Mouse (Mus musculus) intestine, postnatal 0 days (tissue): ENCODE results near the gene Cacnb4. TPM values are rescaled to one million over a fixed set of nuclear protein-coding genes. Genes with fewer than 3 reads are reported as not detected.

ENCODE experiments used
- ATAC-seq: fragments of 200-750 bp; cut with Nextera tagmentation; 2 replicates; pipeline ENCODE4 v1.8.0; 2017; ENCODE audit warnings: mild to moderate bottlenecking, moderate TSS enrichment, moderate library complexity
- H3K27ac ChIP-seq: fragments of 300-500 bp; sonication (generic); 2 replicates; pipeline ENCODE4 v1.5.1; 2014; ENCODE audit warnings: mild to moderate bottlenecking, low read depth, low read length, moderate library complexity
- H3K27me3 ChIP-seq: fragments of 300-500 bp; sonication (generic); replicated peaks from 2 replicates; pipeline ENCODE4 v1.6.1; 2014; ENCODE audit warnings: low read length, mixed read lengths; ENCODE audit not compliant: control insufficient read depth, insufficient read depth
- H3K36me3 ChIP-seq: fragments of 300-500 bp; sonication (generic); 2 replicates; pipeline ENCODE4 v1.6.1; 2014; ENCODE audit warnings: mild to moderate bottlenecking, moderate library complexity; ENCODE audit not compliant: control insufficient read depth, insufficient read depth
- H3K4me1 ChIP-seq: fragments of 300-500 bp; sonication (generic); replicated peaks from 2 replicates; pipeline ENCODE4 v1.6.1; 2014; ENCODE audit warnings: antibody characterized with exemption, low read length, mixed read lengths; ENCODE audit not compliant: control insufficient read depth, insufficient read depth
- H3K4me2 ChIP-seq: fragments of 300-500 bp; sonication (generic); replicated peaks from 2 replicates; pipeline ENCODE4 v1.6.1; 2014; ENCODE audit warnings: low read depth, mild to moderate bottlenecking, moderate library complexity
- H3K4me3 ChIP-seq: fragments of 300-500 bp; sonication (generic); 2 replicates; pipeline ENCODE4 v1.5.1; 2014; ENCODE audit warnings: low read depth, low read length
- H3K9ac ChIP-seq: fragments of 300-500 bp; sonication (generic); 2 replicates; pipeline ENCODE4 v1.6.1; 2014; ENCODE audit warnings: mild to moderate bottlenecking, low read depth, low read length
- H3K9me3 ChIP-seq: fragments of 300-500 bp; sonication (generic); 2 replicates; pipeline ENCODE4 v1.6.1; 2016; ENCODE audit warnings: mixed run types; ENCODE audit not compliant: control insufficient read depth
- CTCF ChIP-seq: sonication (generic); IDR thresholded peaks from 2 replicates; pipeline ENCODE4 v1.5.1; 2016; ENCODE audit warnings: low read depth, mild to moderate bottlenecking, control low read depth, antibody characterized with exemption, moderate library complexity
- WGBS: fragments of 180-500 bp; shearing (Covaris S2); extraction: QIAGEN DNeasy Blood & Tissue Kit; methylation state at CpG from one replicate; pipeline ENCODE4 v1.1.7; 2014; 5-methylcytosine and 5-hydroxymethylcytosine counted together
- polyA plus RNA-seq: library from polyadenylated mRNA; unstranded; fragments of >200 nt; fragmentation: Nextera tagmentation; extraction: Ambion mirVana; gene quantifications from 2 replicates; pipeline ENCODE4 v1.2.1, GENCODE M21; 2015

The Cacnb4 gene
- polyA plus RNA-seq, 1 experiment from 2014 or later, result 0.51 TPM

GRCm38 (mm10) chr2:52423611-52424247 is 252.9 kb downstream of the Cacnb4 start:
- ATAC-seq, result no peak
- H3K36me3 ChIP-seq, result no peaks in the 10 kb centered on the region
- H3K4me3 ChIP-seq, result peak overlapping the region; percentile 97
- H3K4me1 ChIP-seq, result 0 out of 2 replicates have a peak, but pooled peaks cover 3% of the 10 kb centered on the region
- no peaks in the 10 kb centered on the region for H3K27me3 ChIP-seq
- peak overlapping the region; percentile 90 for H3K27ac ChIP-seq
- peak overlapping the region; percentile 88 for H3K4me2 ChIP-seq
- no peaks in the 10 kb centered on the region for H3K9me3 ChIP-seq
- WGBS, result 1% methylated on average over 16 of the region's 16 CpGs
- peak overlapping the region; percentile 97 for H3K9ac ChIP-seq
- TF ChIP-seq CTCF, result no peak

GRCm38 (mm10) chr2:52422871-52423610 is 253.6 kb downstream of the Cacnb4 start:
- H3K4me1 ChIP-seq, result 0 out of 2 replicates have a peak, but pooled peaks cover 3% of the 10 kb centered on the region
- no peak for ATAC-seq
- H3K27ac ChIP-seq, result peak overlapping the region; percentile 50
- TF ChIP-seq CTCF, result no peak
- WGBS, result 20% methylated on average over 8 of the region's 8 CpGs
- H3K4me2 ChIP-seq, result peak overlapping the region; percentile 88
- H3K9me3 ChIP-seq, result no peaks in the 10 kb centered on the region
- H3K9ac ChIP-seq, result peak overlapping the region; percentile 97; the same call in 1 of the 2 replicates
- no peaks in the 10 kb centered on the region for H3K27me3 ChIP-seq
- H3K4me3 ChIP-seq, result peak overlapping the region; percentile 97
- no peaks in the 10 kb centered on the region for H3K36me3 ChIP-seq

- Histone ChIP-seq H3K4me3 (peak overlapping the region; percentile 3; the same call in 1 of the 2 replicates), H3K27me3 (no peaks in the 10 kb centered on the region), H3K9me3 (no peaks in the 10 kb centered on the region), H3K36me3 (no peaks in the 10 kb centered on the region), H3K27ac (peak overlapping the region; percentile 82), H3K4me1 (0 out of 2 replicates have a peak, but pooled peaks cover 3% of the 10 kb centered on the region), H3K4me2 (peak overlapping the region; percentile 88), H3K9ac (no peak overlapping the region)
- 29% methylated on average over 6 of the region's 6 CpGs for WGBS
- ATAC-seq, result peak; percentile 63
- TF ChIP-seq CTCF, result no peak
Observed at GRCm38 (mm10) chr2:52421197-52421596, 255.4 kb downstream of the Cacnb4 start.

- WGBS, result 52% methylated on average over 7 of the region's 7 CpGs
- ATAC-seq, result peak; percentile 74
Observed at GRCm38 (mm10) chr2:52420001-52420710, 256.5 kb downstream of the Cacnb4 start.

GRCm38 (mm10) chr2:52419295-52419694 is 257.3 kb downstream of the Cacnb4 start:
- WGBS, result 62% methylated on average over 6 of the region's 6 CpGs
- H3K9ac ChIP-seq, result 0 out of 2 replicates have a peak overlapping the region, but pooled peaks have one; percentile 31
- no peak for TF ChIP-seq CTCF

More at GRCm38 (mm10) chr2:52420001-52420710, 256.5 kb downstream of the Cacnb4 start:
- Histone ChIP-seq H3K9me3 (no peaks in the 10 kb centered on the region), H3K4me1 (0 out of 2 replicates have a peak, but pooled peaks cover 3% of the 10 kb centered on the region), H3K27ac (peak overlapping the region; percentile 82), H3K27me3 (no peaks in the 10 kb centered on the region), H3K4me3 (no peak overlapping the region), H3K9ac (no peak overlapping the region), H3K36me3 (peaks cover 10% of the 10 kb centered on the region; the same call in 1 of the 2 replicates), H3K4me2 (no peak overlapping the region; the same call in 1 of the 2 replicates)
- TF ChIP-seq CTCF, result no peak

More at GRCm38 (mm10) chr2:52419295-52419694, 257.3 kb downstream of the Cacnb4 start:
- peak overlapping the region; percentile 70 for H3K27ac ChIP-seq
- H3K27me3 ChIP-seq, result no peaks in the 10 kb centered on the region
- no peak overlapping the region for H3K4me2 ChIP-seq
- no peak for ATAC-seq
- 0 out of 2 replicates have a peak, but pooled peaks cover 3% of the 10 kb centered on the region for H3K4me1 ChIP-seq
- H3K4me3 ChIP-seq, result no peak overlapping the region
- H3K9me3 ChIP-seq, result no peaks in the 10 kb centered on the region
- peaks cover 12% of the 10 kb centered on the region; the same call in 1 of the 2 replicates for H3K36me3 ChIP-seq
